Mouse (Mus musculus) kidney, adult 9 months (tissue): ENCODE measurements around the gene Rcl1.
A peak's percentile ranks its signal among the peaks of the same experiment; 100 is the strongest.

Source experiments
- DNase-seq: peaks from one replicate; pipeline ENCODE4 v3.0.0; 2022

Rcl1 gene

GRCm38 (mm10) chr19:29100874-29101542 is at the start of gene Rcl1:
Gene Rcl1 (plus strand): TSS chr19:29101375.
- DNase-seq: peak; percentile 96

- DNase-seq: no peak
Measured at GRCm38 (mm10) chr19:29052786-29053185, 48.4 kb upstream of the Rcl1 start.

DNA sequence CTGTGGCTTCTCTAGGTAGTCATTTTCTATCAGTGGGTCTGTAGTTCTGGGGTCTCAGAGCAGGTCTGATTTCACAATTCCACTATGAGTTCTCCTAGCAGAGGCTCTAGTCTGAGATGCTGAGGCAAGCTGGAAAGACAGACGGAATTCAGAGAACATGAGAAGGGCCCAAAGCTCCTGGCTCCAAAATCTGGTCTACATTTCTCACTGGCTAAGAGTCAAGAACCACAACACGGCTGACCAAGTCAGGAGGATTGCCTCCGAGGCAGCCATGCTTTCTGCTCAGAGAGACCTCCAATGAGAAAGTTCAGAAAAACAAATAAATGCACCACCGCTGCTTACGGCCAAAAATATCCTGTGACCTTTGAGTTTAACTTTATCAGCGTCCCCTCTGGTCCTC is 46.6 kb upstream of the Rcl1 start:
- DNase-seq: no peak

- DNase-seq: no peak
Measured at GRCm38 (mm10) chr19:29055469-29055868, 45.7 kb upstream of the Rcl1 start.

DNA sequence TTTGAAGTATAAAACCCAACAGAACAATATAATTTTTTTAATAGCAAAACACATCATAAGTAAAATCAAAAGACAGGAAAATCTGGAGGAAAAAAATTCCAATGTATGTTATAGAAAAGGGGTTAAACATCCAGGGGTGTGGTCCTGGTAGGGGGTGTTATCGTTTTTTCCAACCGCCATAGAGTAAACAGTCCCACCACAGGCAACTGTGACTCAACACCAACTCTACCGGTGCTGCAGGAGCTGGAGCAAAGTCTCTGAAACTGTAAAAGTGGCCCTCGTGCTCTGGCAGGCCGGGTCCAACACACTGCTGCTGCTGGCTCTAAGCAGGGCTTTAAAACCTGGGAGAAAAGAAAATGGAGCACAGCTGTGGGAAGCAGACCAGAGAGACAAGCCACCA is 42.4 kb upstream of the Rcl1 start:
- no peak for DNase-seq

GRCm38 (mm10) chr19:29059688-29060087 is 41.5 kb upstream of the Rcl1 start:
- no peak for DNase-seq

DNA sequence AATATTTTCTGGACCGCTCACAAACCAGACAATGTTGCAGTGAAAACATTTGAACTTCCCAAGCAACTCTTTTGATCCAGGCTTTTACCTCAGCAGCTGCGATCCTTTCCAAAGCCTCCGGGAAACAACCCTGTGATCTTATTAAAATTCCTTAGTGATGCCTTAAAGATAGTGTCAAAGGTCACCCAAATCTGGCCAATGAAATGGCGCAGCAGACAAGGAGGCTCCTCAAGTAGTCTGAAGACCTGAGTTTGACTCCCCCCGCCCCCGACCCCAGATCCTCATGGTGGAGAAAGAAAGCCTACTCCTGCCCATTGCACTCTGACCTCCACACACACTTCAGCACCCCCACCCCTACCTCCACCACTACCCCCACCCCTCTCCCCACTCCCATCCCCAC is 40.9 kb upstream of the Rcl1 start:
- no peak for DNase-seq

DNA sequence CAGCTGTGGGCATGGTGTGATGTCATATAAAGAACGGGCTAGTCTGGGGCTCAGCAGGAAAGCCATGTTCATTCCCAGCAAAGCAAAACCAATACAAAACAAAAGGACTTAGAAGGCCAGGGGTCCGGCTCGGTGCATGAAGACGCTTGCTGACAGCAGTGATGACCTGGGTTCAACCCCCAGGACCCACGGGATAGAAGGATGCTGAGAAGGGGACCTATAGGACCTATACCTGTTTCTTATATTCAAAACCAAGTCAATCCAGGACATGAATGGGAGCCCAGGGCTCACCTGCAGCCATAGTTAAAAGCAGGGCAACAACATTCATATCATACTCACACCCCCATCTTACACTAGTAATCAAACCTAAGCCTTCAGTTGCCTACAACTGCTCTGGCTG is 38.2 kb upstream of the Rcl1 start:
- no peak for DNase-seq

- DNase-seq: peak; percentile 97
Measured at GRCm38 (mm10) chr19:29063577-29064363, 37.4 kb upstream of the Rcl1 start.

GRCm38 (mm10) chr19:29064451-29065102 is 36.6 kb upstream of the Rcl1 start:
- DNase-seq: peak; percentile 35

GRCm38 (mm10) chr19:29066981-29067471 is 34.1 kb upstream of the Rcl1 start:
- DNase-seq: peak; percentile 95

DNA sequence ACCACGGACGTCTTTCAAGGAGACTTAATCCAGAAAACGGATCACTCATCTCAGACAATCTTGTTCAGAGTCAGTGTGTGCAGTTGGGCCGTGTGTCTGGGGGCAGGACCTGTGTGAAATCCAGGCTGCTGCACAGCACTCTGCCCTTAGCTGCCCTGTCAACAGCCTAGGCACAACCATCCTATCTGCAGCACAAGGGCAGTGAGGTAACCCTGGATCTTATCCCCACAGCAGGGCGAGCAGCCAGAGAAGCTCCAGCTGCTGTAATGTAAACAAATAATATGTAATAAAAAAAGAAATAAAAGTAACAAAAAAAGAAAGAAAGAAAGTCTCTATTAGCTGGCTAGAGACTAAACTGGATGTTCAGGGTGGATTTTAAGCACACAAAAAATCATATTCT is 32.0 kb upstream of the Rcl1 start:
- no peak for DNase-seq

- peak; percentile 44 for DNase-seq
Measured at GRCm38 (mm10) chr19:29074802-29075201, 26.4 kb upstream of the Rcl1 start.

- no peak for DNase-seq
Measured at GRCm38 (mm10) chr19:29088628-29089027, 12.5 kb upstream of the Rcl1 start.

DNA sequence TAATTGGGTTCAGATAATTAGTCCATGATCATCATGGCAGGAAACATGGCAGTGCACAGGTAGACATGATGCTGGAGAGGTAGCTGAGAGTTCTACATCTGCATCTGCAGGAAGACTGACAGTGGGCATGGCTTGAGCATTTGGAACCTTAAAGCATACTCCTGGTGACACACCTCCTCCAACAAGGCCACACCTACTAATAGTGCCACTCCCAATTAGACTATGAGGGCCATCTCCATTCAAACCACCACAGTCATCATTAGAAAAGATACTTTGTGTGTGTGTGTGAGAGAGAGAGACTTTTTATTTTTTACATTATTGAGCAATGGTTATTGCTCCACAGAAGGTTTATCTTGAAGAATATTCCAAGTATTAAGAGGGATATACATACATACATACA is 9.0 kb upstream of the Rcl1 start:
- no peak for DNase-seq

DNA sequence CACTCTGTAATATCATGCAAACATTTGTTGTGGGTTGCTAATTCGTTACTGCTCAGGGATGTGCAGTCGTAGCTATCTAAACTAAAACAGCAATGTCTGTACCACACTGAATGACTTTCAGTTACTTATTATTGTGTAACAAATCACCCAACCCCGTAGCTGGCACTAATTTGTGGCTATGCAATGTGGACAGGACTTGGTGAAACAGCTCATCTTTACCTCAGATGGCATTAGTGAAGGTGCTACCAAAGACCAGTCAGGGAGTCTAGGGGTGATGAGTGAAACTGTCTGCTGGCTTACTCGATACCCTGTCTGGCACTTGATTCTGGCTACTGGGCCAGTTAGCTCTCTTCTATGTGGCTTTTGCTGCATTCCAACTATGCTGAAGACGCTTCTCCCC is 2.1 kb upstream of the Rcl1 start:
- DNase-seq: no peak

DNA sequence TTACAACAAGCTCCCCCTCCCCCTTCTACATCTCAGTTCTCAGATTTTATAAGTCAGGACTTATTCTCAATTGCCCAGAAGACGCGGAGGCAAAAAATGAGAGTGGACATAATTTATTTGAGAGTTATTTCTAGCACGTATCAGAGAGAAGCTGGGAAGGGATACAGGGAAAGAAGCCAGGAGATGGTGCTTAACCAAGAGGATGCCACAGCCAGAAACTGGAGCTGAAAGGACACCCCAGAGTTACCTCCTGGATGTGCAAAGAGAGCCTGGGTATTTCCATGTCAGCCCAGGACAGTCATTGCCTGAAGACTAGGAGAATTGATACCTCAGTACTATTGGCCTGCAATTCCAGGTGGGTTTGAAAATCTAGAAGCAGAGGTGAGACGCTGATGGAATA is 1.6 kb upstream of the Rcl1 start:
- no peak for DNase-seq

DNA sequence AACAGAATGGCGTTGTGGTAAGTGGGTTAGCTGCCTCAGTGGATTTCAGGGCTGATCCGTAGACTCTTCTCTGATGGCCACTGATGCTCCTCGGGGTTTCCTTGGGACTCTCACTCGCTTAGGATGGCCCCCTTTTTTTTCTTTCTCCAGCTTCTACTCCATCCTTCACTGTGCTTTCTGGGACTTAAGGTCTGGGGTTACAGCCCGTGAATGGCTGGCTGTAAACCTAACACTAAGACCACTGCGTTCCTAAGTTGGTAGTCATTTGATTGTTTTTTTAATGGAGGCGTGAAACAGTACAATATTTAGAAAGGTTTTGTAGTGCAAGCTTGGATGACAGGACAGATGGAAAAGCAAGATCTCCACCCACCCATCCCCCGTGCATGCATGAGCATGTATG is 914 bp upstream of the Rcl1 start:
- no peak for DNase-seq

GRCm38 (mm10) chr19:29101591-29101990 is 416 bp downstream of the Rcl1 start:
- DNase-seq: no peak

GRCm38 (mm10) chr19:29102098-29102497 is 923 bp downstream of the Rcl1 start:
- no peak for DNase-seq

DNA sequence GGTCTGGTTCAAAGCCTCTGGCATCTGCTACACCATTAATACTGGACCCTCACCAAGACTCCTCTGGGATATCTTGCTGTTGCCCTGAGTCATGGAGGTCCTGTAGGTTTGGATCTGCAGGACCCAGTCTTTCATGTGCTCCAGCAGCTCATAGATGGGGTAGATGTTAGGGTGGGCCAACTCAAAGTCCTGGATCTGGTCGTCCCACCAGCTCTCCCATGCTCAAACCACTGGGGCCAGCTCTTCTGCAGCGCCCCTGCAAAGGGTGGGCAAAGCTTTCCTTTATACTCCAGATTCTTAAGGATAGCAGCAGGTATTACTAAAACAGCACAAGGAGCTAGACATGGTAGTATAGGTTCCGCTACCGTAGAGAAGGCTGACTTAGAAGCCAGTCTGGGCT is 4.6 kb downstream of the Rcl1 start:
- no peak for DNase-seq

DNA sequence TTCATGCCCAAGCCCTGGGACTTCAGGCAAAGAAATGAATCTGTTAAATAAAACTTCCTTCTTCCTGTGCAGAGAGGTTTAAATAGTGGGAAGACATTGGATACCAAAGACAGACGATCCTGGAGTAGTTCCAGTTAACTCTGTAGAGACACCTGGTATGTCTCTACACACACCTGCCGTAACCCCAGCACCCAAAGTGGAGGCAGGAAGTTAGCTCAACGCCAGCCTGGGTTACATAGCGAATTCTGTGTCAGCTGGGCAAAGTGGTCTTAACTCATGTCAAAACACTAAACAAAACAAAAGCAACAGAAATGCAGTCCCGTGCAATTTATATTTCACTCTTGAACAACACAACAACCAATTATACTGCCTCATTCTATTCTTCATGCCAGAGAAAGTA is 5.1 kb downstream of the Rcl1 start:
- DNase-seq: no peak

DNA sequence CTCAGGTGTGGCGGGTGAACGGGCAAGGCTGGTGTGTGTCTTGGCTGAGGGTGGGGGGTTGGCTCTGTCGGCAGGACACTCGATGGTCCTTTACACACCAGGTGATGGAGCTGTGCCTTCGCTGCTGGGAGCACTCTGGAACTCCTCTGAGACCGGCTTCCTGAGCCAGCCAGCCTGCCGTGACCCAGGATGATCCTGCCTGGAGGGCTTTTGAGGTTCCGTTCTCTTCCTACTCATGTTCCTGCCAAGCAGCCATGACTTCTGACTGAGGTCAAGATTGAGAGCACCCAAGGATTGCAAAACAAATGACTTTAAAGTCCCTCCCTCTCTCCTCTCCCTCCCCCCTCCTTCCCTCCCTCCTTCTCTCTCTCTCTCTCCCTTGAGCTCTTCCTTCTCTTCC is 11.5 kb downstream of the Rcl1 start:
- DNase-seq: peak; percentile 86
